19 mouse cellular contexts compared by ENCODE assay signal in the genomic region with DNA sequence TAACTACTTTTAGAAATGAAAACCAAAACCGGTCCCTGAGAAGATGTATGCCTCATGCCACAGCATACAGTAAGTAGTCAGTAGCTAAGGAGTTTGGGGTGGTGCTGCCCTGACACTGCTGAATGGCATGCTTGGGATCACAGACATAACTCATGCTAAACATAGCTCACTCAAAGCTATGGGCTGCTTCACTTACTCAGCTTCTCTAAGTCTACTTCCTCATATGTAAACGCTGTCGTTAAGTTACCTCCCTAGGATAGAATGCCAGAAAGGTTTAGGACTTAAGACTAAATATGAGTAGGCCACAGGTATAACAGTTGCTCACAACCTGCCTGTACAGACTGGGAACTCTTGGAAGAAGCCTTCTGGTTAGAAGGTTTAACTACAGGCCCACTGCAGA. TPM values are rescaled to one million over a fixed set of nuclear protein-coding genes. Genes with fewer than 3 reads are reported as not detected.
"Had no signal": no experiment of that assay in that cellular context is flagged by ENCODE, and none has a peak within 500 bp of the region (broad histone marks: within the 10 kb centered on the region; RNA-seq: fewer than 3 reads in every experiment).

No protein-coding gene starts in this region.

- H3K9ac ChIP-seq: limb, embryonic 15.5 days; liver, embryonic 12.5 days; lung, embryonic 14.5 days; neural tube, embryonic 13.5 days had no signal

- H3K27ac ChIP-seq: limb, embryonic 15.5 days; liver, embryonic 12.5 days; midbrain, embryonic 10.5 days; neural tube, embryonic 13.5 days had no signal

- H3K4me2 ChIP-seq: limb, embryonic 15.5 days; liver, embryonic 12.5 days; lung, embryonic 14.5 days; neural tube, embryonic 13.5 days had no signal

- H3K4me3 ChIP-seq: limb, embryonic 15.5 days; liver, embryonic 12.5 days; midbrain, embryonic 10.5 days; neural tube, embryonic 13.5 days had no signal

- DNase-seq: kidney, postnatal 25 days; layer of hippocampus, postnatal 36 days; lung, embryonic 14.5 days; lung, postnatal 10 days; lung, postnatal 4 days; retina, postnatal 1 day; right cerebral cortex, postnatal 4 days; thymus, adult 18-20 months; thymus, postnatal 14 days had no signal

- H3K4me1 ChIP-seq: limb, embryonic 15.5 days; midbrain, embryonic 10.5 days; neural tube, embryonic 13.5 days had no signal

- H3K9me3 ChIP-seq: limb, embryonic 15.5 days; liver, embryonic 12.5 days; midbrain, embryonic 10.5 days; neural tube, embryonic 13.5 days had no signal

- H3K27me3 ChIP-seq: limb, embryonic 15.5 days; liver, embryonic 12.5 days; neural tube, embryonic 13.5 days had no signal

- ATAC-seq: liver, embryonic 12.5 days; midbrain, embryonic 16.5 days had no signal

RNA-seq across cellular contexts. Expression of a gene that starts 44.5 kb away (rescaled TPM):
- total RNA-seq: layer of hippocampus, postnatal 36 days; left cerebral cortex, adult 8-10 months; megakaryocyte, adult 5-6 weeks had no signal
- polyA plus RNA-seq: kidney, embryonic 16.5 days; liver, embryonic 12.5 days; liver, embryonic 16.5 days; spleen, adult 2 months had no signal
